Mouse (Mus musculus) spleen, embryonic (tissue): ENCODE data around the gene Cacna2d3.

Experiments
- CTCF ChIA-PET: fragments of 350-600 bp; sonication (Branson Sonifier 250); formaldehyde crosslinking; loops from one replicate; lab custom pipeline; 2022; lab: Charles Lee

Gene Cacna2d3

GRCm38 (mm10) chr14:29643217-29643616 is 78.4 kb downstream of the Cacna2d3 start:
- CTCF ChIA-PET: no interaction called here

- CTCF ChIA-PET: no interaction called here
Measured at GRCm38 (mm10) chr14:29639266-29639665, 82.4 kb downstream of the Cacna2d3 start.

DNA sequence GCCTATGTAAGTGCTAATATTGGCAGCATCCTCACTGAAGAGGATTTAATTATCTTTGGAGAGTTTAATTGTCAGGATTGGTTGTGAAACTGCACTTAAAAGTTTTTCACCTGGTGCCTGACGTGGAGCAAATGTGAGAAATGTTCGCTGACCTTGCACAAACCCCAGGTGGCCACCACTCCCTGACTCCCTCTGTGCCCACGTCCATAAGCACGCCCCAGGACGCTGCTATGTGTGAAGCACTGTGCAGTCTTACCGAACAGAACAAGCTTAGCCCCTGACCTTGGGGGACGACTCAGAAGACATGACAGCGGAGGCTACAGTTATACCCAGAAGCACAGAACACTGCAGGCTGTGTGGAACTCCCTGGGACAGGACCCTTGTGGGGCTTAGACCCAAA is 93.5 kb downstream of the Cacna2d3 start:
- CTCF ChIA-PET: no interaction called here

- CTCF ChIA-PET: no interaction called here
Measured at GRCm38 (mm10) chr14:29612436-29612835, 109.2 kb downstream of the Cacna2d3 start.

DNA sequence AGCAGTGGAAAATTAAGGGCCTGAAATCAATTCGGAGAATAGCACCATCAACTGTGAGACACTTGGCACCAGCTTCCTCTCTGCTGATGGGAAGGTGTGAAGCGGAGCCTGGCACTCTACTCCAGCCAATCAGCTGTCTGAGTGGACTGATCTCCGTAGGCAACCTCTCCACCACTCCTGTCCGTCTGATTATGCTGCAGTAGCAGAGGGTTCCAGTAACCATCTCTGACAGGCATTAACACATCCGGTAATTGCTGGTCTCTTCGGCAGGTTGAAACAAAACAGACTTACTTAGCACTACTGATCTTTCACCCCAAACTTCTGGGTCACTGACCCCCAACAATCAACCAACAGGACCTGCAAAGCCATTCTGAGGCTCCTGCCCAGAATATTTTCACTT is 112.9 kb downstream of the Cacna2d3 start:
- CTCF ChIA-PET: no interaction called here

DNA sequence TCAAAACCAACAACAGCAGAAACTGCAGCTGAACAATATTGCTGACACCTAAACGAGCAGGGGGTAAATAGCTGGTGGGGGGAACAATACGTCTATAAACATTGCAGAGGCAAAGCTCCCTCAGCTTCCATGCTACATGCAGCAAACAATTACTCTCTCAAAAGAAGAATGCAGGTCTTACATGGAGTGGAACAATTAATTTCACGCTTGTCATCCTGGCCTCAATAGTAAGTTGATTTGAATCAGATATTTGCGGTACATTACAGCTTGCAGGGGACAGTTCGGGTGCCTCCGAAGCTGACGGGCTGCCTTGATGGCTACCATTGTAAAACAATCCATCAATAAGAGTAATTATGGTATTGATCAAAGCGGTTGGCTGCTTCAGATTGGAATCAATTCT is 122.2 kb downstream of the Cacna2d3 start:
- CTCF ChIA-PET: no interaction called here

- CTCF ChIA-PET: no interaction called here
Measured at GRCm38 (mm10) chr14:29592896-29593295, 128.8 kb downstream of the Cacna2d3 start.

DNA sequence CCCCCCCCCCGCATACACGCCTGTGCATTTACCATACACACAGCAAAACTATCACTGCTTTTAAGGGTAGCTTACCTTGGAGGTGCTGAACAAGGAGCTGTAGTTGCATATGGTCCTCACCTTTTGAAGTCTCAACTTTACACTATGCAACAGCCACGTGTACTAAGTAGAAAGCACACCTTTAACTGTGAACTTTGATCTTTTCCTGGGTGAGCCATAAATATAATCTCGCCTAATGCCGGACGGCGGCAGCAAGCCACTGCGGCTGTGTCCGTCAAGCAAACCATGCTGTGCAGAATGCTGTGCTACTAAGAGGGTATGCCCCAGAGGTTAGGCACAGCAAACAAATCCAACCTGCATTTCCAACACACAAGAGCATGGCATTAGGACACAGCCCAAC is 132.0 kb downstream of the Cacna2d3 start:
- CTCF ChIA-PET: no interaction called here

GRCm38 (mm10) chr14:29581961-29582360 is 139.7 kb downstream of the Cacna2d3 start:
- CTCF ChIA-PET: no interaction called here

GRCm38 (mm10) chr14:29577786-29578185 is 143.9 kb downstream of the Cacna2d3 start:
- CTCF ChIA-PET: no interaction called here

GRCm38 (mm10) chr14:29575551-29575950 is 146.1 kb downstream of the Cacna2d3 start:
- CTCF ChIA-PET: no interaction called here

GRCm38 (mm10) chr14:29562704-29563103 is 159.0 kb downstream of the Cacna2d3 start:
- CTCF ChIA-PET: no interaction called here

DNA sequence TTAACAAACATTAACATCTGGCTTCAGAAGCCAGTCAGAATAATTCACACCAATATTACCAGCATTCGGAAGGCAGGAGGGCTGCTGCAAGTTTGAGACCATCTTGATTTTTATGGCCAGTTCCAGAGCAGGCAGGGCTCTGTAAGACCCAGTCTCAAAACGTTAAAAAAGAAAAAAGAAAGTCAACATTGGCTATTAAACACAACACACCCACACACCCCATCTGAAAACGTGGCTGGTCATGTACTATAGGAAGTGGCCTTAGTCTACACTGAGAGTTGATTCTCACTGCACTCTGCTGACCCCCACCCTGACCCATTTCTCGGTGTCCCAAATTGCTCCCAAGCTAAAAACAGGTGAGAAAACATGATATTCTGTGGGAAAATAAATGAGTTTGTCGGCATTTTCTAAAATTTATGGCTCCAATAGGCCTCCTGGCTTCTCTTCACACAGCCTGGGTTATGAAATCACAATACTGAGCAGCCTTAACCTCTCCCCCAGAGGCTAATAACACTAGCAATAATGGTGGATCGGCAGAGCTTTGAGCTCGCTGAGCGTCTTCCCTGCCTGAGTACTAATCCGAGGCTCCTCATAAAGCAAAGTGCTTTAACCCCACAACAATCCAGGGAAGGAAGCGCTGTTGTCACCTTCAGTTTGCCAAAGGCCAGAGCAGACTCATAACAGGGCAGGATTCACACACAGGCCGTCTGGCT is 160.4 kb downstream of the Cacna2d3 start:
- CTCF ChIA-PET: no interaction called here

GRCm38 (mm10) chr14:29558440-29558839 is 163.2 kb downstream of the Cacna2d3 start:
- CTCF ChIA-PET: no interaction called here

DNA sequence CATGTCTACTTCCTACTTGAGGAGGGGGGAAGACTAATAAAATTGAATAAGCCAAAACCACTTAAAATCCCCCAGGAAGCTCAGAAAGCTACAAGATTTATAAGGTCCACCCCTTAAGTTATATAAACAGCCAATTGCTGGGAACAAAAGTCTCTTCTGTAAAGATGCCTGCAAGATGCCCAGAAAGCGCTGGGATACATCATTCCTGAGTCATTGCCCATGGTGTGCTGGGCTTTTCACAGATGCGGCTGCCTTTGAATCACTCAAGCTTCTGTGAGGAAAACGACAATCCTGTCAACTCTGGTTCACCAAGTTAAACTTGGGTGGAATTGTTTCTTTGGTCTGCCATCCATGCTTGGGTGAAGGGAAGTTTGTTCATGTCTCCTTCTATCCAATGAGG is 165.5 kb downstream of the Cacna2d3 start:
- CTCF ChIA-PET: no interaction called here

- CTCF ChIA-PET: no interaction called here
Measured at GRCm38 (mm10) chr14:29552471-29552870, 169.2 kb downstream of the Cacna2d3 start.

DNA sequence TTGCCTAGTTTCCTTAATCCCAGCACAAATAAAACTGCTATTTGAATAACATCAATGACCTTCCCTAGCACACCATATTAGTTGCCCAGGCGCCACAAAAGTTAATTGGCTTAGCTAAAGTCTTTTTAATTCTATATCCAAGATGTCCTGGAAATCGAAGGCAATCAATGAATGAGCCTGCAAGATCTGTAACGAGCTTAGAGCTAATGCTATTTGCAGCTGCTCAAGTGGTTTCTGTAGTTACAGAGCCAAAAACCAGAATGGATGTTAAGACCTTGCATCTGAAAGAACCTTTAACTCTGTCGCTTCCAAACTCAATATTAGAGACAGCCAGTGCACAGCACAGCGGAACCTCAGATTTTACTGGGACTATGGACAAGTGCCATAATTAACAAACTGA is 173.0 kb downstream of the Cacna2d3 start:
- CTCF ChIA-PET: no interaction called here

GRCm38 (mm10) chr14:29530516-29530915 is 191.1 kb downstream of the Cacna2d3 start:
- CTCF ChIA-PET: no interaction called here

GRCm38 (mm10) chr14:29528696-29529095 is 193.0 kb downstream of the Cacna2d3 start:
- CTCF ChIA-PET: no interaction called here

DNA sequence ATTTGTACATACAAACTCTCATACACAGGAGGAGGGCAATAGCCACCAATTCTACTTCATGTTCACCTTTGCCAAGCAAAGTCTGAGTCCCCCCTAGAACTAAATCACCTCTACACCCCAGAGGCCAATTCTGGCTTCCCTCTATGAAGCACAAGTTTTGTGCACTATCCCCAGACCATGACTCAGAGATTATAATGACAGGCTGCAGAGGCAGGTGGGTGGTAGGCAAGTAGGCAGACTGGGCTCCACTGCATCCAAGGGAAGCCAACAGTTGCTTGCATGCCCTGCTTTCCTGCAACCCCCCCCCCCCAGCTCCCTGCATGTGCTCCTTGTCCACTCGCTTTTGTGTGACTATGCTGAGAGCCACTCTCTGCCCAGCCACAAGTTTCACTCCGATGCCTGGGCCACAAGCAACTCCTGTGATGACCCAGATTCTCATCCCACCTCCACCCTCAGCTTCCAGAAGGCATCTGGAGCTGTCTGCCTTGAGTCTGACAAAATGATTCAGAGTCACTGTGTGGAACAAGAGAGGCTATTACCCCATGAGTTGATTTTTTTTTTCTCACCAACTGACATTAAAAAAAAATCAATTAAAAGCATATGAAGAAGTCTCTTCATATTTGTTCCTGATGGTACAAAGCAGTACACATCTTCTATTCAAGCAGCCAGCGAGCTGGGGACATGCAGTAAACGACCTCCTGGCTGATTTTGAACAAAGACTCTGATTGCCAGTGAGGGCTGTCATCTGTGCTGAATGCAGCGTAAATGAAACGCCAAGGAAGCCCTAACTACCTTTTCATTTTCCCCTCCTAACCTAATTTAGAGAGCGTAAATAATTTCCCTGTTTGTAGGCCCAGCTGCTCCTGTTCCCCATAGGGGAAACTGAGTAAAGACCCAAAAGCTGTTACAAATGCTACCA is 201.7 kb downstream of the Cacna2d3 start:
- CTCF ChIA-PET: no interaction called here

DNA sequence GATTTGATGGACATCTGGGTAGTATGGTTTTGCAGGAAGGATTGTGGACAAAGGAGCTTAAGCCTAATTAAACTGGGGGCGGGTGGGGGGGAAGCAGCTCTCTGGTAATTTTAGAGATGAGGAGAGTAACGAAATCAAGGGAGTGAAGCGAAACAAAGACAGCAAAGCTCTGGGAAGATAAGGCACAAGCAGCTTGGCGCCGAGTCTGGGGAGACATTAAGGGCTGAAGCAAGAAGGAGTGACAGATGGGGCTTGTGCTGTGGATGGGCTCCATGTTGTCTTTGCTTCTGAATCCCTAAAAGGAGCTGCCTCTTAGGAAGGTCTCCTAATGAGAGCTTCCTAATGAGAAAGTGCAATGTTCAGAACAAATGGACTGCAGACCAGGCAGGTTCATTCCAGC is 219.0 kb downstream of the Cacna2d3 start:
- CTCF ChIA-PET: no interaction called here

DNA sequence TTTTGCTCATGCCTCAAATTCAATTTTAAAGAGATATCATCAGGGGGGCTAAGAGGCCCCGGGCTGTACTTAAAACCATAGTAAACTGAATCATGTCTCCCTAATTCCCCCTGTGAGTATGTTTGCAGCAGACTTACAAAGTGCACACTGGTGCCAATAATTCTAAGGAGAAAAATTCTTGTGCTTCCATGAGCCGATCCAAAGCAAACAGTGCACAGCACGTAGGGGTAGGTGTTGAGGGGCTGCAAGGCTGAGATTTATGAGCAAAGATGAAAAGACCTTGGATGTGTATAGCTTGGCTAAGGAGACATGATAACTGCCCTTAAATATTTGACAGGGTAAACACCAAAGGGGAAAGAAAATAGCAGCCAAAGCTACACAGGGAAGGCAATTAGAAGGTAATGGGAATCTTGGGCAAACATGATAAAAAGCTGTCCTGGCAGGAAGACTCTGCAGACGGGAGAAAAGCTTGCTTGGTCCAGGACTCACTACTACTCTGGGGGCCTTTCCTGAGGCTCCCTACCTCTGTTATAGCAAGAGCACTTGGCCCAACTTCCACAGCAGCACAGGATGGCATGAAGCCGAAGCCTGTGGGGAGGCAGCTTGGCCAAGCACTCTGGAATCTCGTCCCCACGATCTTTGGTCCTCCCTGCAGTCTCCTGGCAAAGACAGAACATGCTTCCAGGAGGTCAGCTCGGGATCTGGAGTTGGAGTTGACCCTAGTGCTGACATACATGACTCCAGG is 222.9 kb downstream of the Cacna2d3 start:
- CTCF ChIA-PET: no interaction called here
